Mouse (Mus musculus): ENCODE data around the gene Zhx3. TPM values are rescaled to one million over a fixed set of nuclear protein-coding genes. Genes with fewer than 3 reads are reported as not detected.

Gene Zhx3
- total RNA-seq, 2 experiments from 2014 or later: 53.3 to 57.6 TPM

- DNase-seq: no peak
Measured at GRCm38 (mm10) chr2:160729436-160729835, 143.4 kb downstream of the Zhx3 start.

GRCm38 (mm10) chr2:160728972-160729371 lies 143.8 kb downstream of the Zhx3 start:
- DNase-seq: no peak

GRCm38 (mm10) chr2:160725877-160726864 lies 146.6 kb downstream of the Zhx3 start:
- DNase-seq: no peak

GRCm38 (mm10) chr2:160724536-160724935 lies 148.3 kb downstream of the Zhx3 start:
- no peak for DNase-seq

GRCm38 (mm10) chr2:160723613-160724375 lies 149.0 kb downstream of the Zhx3 start:
- DNase-seq: no peak

GRCm38 (mm10) chr2:160722714-160723113 lies 150.1 kb downstream of the Zhx3 start:
- DNase-seq: no peak

- DNase-seq: no peak
Measured at GRCm38 (mm10) chr2:160718811-160719210, 154.0 kb downstream of the Zhx3 start.

- DNase-seq: peak; percentile 44
Measured at GRCm38 (mm10) chr2:160717269-160717668, 155.5 kb downstream of the Zhx3 start.

- DNase-seq: no peak
Measured at GRCm38 (mm10) chr2:160715463-160716030, 157.3 kb downstream of the Zhx3 start.

- no peak for DNase-seq
Measured at GRCm38 (mm10) chr2:160707673-160708072, 165.1 kb downstream of the Zhx3 start.

GRCm38 (mm10) chr2:160702824-160703223 lies 170.0 kb downstream of the Zhx3 start:
- no peak for DNase-seq

- DNase-seq: no peak
Measured at GRCm38 (mm10) chr2:160701603-160702002, 171.2 kb downstream of the Zhx3 start.

- peak; percentile 13 for DNase-seq
Measured at GRCm38 (mm10) chr2:160700271-160700670, 172.5 kb downstream of the Zhx3 start.

Other genes with a start within 250 kb of the Zhx3 start
- 10 to 100 TPM; 42.3 to 54.4 TPM for gene Top1, start 227.1 kb downstream of the Zhx3 start, total RNA-seq (2021)
- gene Plcg1, start 141.7 kb downstream of the Zhx3 start, total RNA-seq (2021): 10 to 100 TPM; 43.3 to 64.5 TPM
- 10 to 100 TPM in 1 of 2 experiments, 1 to 10 TPM in 1; 9.7 to 11.3 TPM for gene Lpin3, start 7.7 kb upstream of the Zhx3 start, total RNA-seq (2021)
- gene Emilin3, start 39.3 kb upstream of the Zhx3 start, total RNA-seq (2021): 1 to 10 TPM; 6.9 to 8.2 TPM
- 10 to 100 TPM; 18.6 to 27.2 TPM for gene Chd6, start 236.1 kb upstream of the Zhx3 start, total RNA-seq (2021)